Mouse (Mus musculus) midbrain, embryonic 13.5 days (tissue): ENCODE measurements around the gene A430005L14Rik. TPM values are rescaled to one million over a fixed set of nuclear protein-coding genes. Genes with fewer than 3 reads are reported as not detected.
"Not testable (repeated sequence)": the region's sequence is repeated elsewhere in the genome, so short reads cannot be mapped to it uniquely, and the experiment has no call there.

Source experiments
- ATAC-seq: fragments of 200-750 bp; cut with Nextera tagmentation; 2 replicates; pipeline ENCODE4 v1.8.0; 2017; ENCODE audit warnings: mild to moderate bottlenecking, moderate TSS enrichment, moderate library complexity
- H3K27ac ChIP-seq: fragments of 300-500 bp; sonication (generic); 2 replicates; pipeline ENCODE4 v1.5.1; 2015; ENCODE audit warnings: inconsistent platforms, mild to moderate bottlenecking, moderate library complexity
- H3K27me3 ChIP-seq: fragments of 300-500 bp; sonication (generic); 2 replicates; pipeline ENCODE4 v1.6.1; 2015; ENCODE audit warnings: mild to moderate bottlenecking, inconsistent platforms
- H3K36me3 ChIP-seq: fragments of 300-500 bp; sonication (generic); 2 replicates; pipeline ENCODE4 v1.6.1; 2015; ENCODE audit warnings: mild to moderate bottlenecking, inconsistent platforms
- H3K4me1 ChIP-seq: fragments of 300-500 bp; sonication (generic); replicated peaks from 2 replicates; pipeline ENCODE4 v1.6.1; 2015; ENCODE audit warnings: inconsistent platforms
- H3K4me2 ChIP-seq: fragments of 300-500 bp; sonication (generic); replicated peaks from 2 replicates; pipeline ENCODE4 v1.6.1; 2015; ENCODE audit warnings: moderate library complexity, mild to moderate bottlenecking, inconsistent platforms
- H3K4me3 ChIP-seq: fragments of 300-500 bp; sonication (generic); replicated peaks from 2 replicates; pipeline ENCODE4 v1.5.1; 2015; ENCODE audit warnings: mild to moderate bottlenecking, inconsistent platforms
- H3K9ac ChIP-seq: fragments of 300-500 bp; sonication (generic); replicated peaks from 2 replicates; pipeline ENCODE4 v1.6.1; 2015; ENCODE audit warnings: mild to moderate bottlenecking, inconsistent platforms
- H3K9me3 ChIP-seq: fragments of 300-500 bp; sonication (generic); 2 replicates; pipeline ENCODE4 v1.6.1; 2016; ENCODE audit warnings: mild to moderate bottlenecking, inconsistent platforms
- WGBS: fragments of 180-500 bp; shearing (Covaris S2); methylation state at CpG from one replicate; pipeline ENCODE4 v1.1.7; 2015; 5-methylcytosine and 5-hydroxymethylcytosine counted together
- polyA plus RNA-seq: library from polyadenylated mRNA; unstranded; fragments of >200 nt; fragmentation: Nextera tagmentation; extraction: Ambion mirVana; gene quantifications from 2 replicates; pipeline ENCODE4 v1.2.1, GENCODE M21; 2015

Gene A430005L14Rik
- polyA plus RNA-seq: 68.2 and 78.9 TPM in 2 replicates

- WGBS: 2% methylated on average over 67 of the region's 67 CpGs
- peaks cover 28% of the 10 kb centered on the region for H3K4me1 ChIP-seq
- H3K9me3 ChIP-seq: no peaks in the 10 kb centered on the region
- H3K4me3 ChIP-seq: peak within 1 kb of the TSS; percentile 82
- peaks cover 25% of the 10 kb centered on the region for H3K36me3 ChIP-seq
- H3K27me3 ChIP-seq: peaks cover 15% of the 10 kb centered on the region; the same call in 1 of the 2 replicates
- H3K9ac ChIP-seq: peak within 1 kb of the TSS; percentile 96
- H3K27ac ChIP-seq: peak within 1 kb of the TSS; percentile 84
- peak within 1 kb of the TSS; percentile 88 for H3K4me2 ChIP-seq
- ATAC-seq: peak; percentile 94
These were observed at the start of gene A430005L14Rik for GRCm38 (mm10) chr4:153956569-153957405. A430005L14Rik (plus strand) TSS chr4:153957237.

GRCm38 (mm10) chr4:153907573-153907972, 49.5 kb upstream of the A430005L14Rik start:
- ATAC-seq: 0 out of 2 replicates have a peak, but pooled peaks have one; percentile 27
- Histone ChIP-seq H3K4me3 (no peak overlapping the region), H3K27me3 (peaks cover 8% of the 10 kb centered on the region; the same call in 1 of the 2 replicates), H3K4me1 (peaks cover 10% of the 10 kb centered on the region; the same call in 1 of the 2 replicates), H3K36me3 (no peaks in the 10 kb centered on the region), H3K9me3 (0 out of 2 replicates have a peak, but pooled peaks cover 4% of the 10 kb centered on the region), H3K4me2 (no peak overlapping the region), H3K27ac (no peak overlapping the region), H3K9ac (no peak overlapping the region)
- 20% methylated on average over 11 of the region's 11 CpGs for WGBS

- 0 out of 2 replicates have a peak, but pooled peaks cover 5% of the 10 kb centered on the region for H3K4me1 ChIP-seq
- 0 out of 2 replicates have a peak, but pooled peaks cover 4% of the 10 kb centered on the region for H3K9me3 ChIP-seq
- ATAC-seq: no peak
- 68% methylated on average over 3 of the region's 3 CpGs for WGBS
- no peaks in the 10 kb centered on the region for H3K36me3 ChIP-seq
- H3K9ac ChIP-seq: no peak overlapping the region
- no peak overlapping the region for H3K4me3 ChIP-seq
- no peak overlapping the region for H3K27ac ChIP-seq
- H3K4me2 ChIP-seq: no peak overlapping the region
- H3K27me3 ChIP-seq: peaks cover 2% of the 10 kb centered on the region; the same call in 1 of the 2 replicates
These were observed 43.4 kb upstream of the A430005L14Rik start for GRCm38 (mm10) chr4:153913635-153914034.

- Histone ChIP-seq H3K4me2 (no peak overlapping the region), H3K36me3 (no peaks in the 10 kb centered on the region), H3K27ac (no peak overlapping the region), H3K9me3 (no peaks in the 10 kb centered on the region), H3K9ac (no peak overlapping the region), H3K27me3 (peaks cover 12% of the 10 kb centered on the region; the same call in 1 of the 2 replicates), H3K4me1 (peaks cover 18% of the 10 kb centered on the region), H3K4me3 (no peak overlapping the region)
- ATAC-seq: no peak
- WGBS: 48% methylated on average over 8 of the region's 8 CpGs
These were observed 39.1 kb upstream of the A430005L14Rik start for GRCm38 (mm10) chr4:153917773-153918500.

GRCm38 (mm10) chr4:153920517-153921233, 36.4 kb upstream of the A430005L14Rik start:
- H3K4me1 ChIP-seq: peaks cover 18% of the 10 kb centered on the region
- no peaks in the 10 kb centered on the region for H3K36me3 ChIP-seq
- H3K9ac ChIP-seq: no peak overlapping the region
- no peak overlapping the region; the same call in 1 of the 2 replicates for H3K4me2 ChIP-seq
- ATAC-seq: peak; percentile 74
- no peak overlapping the region for H3K4me3 ChIP-seq
- WGBS: 42% methylated on average over 9 of the region's 9 CpGs
- H3K9me3 ChIP-seq: no peaks in the 10 kb centered on the region
- H3K27me3 ChIP-seq: peaks cover 38% of the 10 kb centered on the region
- peak overlapping the region; percentile 22 for H3K27ac ChIP-seq

- H3K4me3 ChIP-seq, H3K36me3 ChIP-seq, ATAC-seq, H3K27ac ChIP-seq, H3K4me2 ChIP-seq, H3K9ac ChIP-seq, H3K9me3 ChIP-seq: not testable (repeated sequence)
- H3K27me3 ChIP-seq: peaks cover 48% of the 10 kb centered on the region
- H3K4me1 ChIP-seq: peaks cover 21% of the 10 kb centered on the region
- WGBS: 44% methylated on average over 4 of the region's 4 CpGs
These were observed 34.9 kb upstream of the A430005L14Rik start for GRCm38 (mm10) chr4:153922090-153922489.

- peak; percentile 66 for ATAC-seq
- no peaks in the 10 kb centered on the region for H3K9me3 ChIP-seq
- H3K27ac ChIP-seq: no peak overlapping the region
- peaks cover 28% of the 10 kb centered on the region for H3K4me1 ChIP-seq
- 43% methylated on average over 11 of the region's 11 CpGs for WGBS
- H3K27me3 ChIP-seq: peaks cover 72% of the 10 kb centered on the region
- no peak overlapping the region for H3K9ac ChIP-seq
- no peak overlapping the region for H3K4me2 ChIP-seq
- no peak overlapping the region for H3K4me3 ChIP-seq
- H3K36me3 ChIP-seq: no peaks in the 10 kb centered on the region
These were observed 28.2 kb upstream of the A430005L14Rik start for GRCm38 (mm10) chr4:153928772-153929299.

- Histone ChIP-seq H3K9ac (no peak overlapping the region), H3K9me3 (no peaks in the 10 kb centered on the region), H3K4me2 (no peak overlapping the region), H3K4me3 (no peak overlapping the region), H3K27ac (no peak overlapping the region), H3K36me3 (no peaks in the 10 kb centered on the region), H3K4me1 (peaks cover 28% of the 10 kb centered on the region), H3K27me3 (peaks cover 70% of the 10 kb centered on the region)
- ATAC-seq: peak; percentile 27; the same call in 1 of the 2 replicates
- WGBS: 73% methylated on average over 10 of the region's 10 CpGs
These were observed 27.6 kb upstream of the A430005L14Rik start for GRCm38 (mm10) chr4:153929425-153929824.

- Histone ChIP-seq H3K27me3 (peaks cover 66% of the 10 kb centered on the region), H3K9ac (no peak overlapping the region), H3K4me2 (no peak overlapping the region), H3K36me3 (no peaks in the 10 kb centered on the region), H3K4me1 (peaks cover 28% of the 10 kb centered on the region), H3K4me3 (no peak overlapping the region), H3K9me3 (no peaks in the 10 kb centered on the region), H3K27ac (no peak overlapping the region)
- peak; percentile 50; the same call in 1 of the 2 replicates for ATAC-seq
- WGBS: 67% methylated on average over 4 of the region's 4 CpGs
These were observed 27.1 kb upstream of the A430005L14Rik start for GRCm38 (mm10) chr4:153929921-153930320.

- H3K9me3 ChIP-seq: no peaks in the 10 kb centered on the region
- H3K9ac ChIP-seq: no peak overlapping the region
- H3K27me3 ChIP-seq: peaks cover 50% of the 10 kb centered on the region
- H3K4me2 ChIP-seq: no peak overlapping the region
- no peaks in the 10 kb centered on the region for H3K36me3 ChIP-seq
- H3K4me3 ChIP-seq: no peak overlapping the region
- H3K4me1 ChIP-seq: peaks cover 7% of the 10 kb centered on the region
- ATAC-seq: 0 out of 2 replicates have a peak, but pooled peaks have one; percentile 37
- 49% methylated on average over 4 of the region's 4 CpGs for WGBS
- no peak overlapping the region for H3K27ac ChIP-seq
These were observed 13.8 kb upstream of the A430005L14Rik start for GRCm38 (mm10) chr4:153943243-153943642.

- Histone ChIP-seq H3K9me3 (no peaks in the 10 kb centered on the region), H3K4me1 (peaks cover 7% of the 10 kb centered on the region), H3K36me3 (no peaks in the 10 kb centered on the region), H3K27ac (no peak overlapping the region), H3K4me2 (no peak overlapping the region), H3K4me3 (no peak overlapping the region), H3K27me3 (peaks cover 48% of the 10 kb centered on the region), H3K9ac (no peak overlapping the region)
- WGBS: 61% methylated on average over 6 of the region's 6 CpGs
- no peak for ATAC-seq
These were observed 12.8 kb upstream of the A430005L14Rik start for GRCm38 (mm10) chr4:153944261-153944660.
